In genomic region chr15:97786412-97787112, GRCm38 (mm10) we compare ENCODE assay signal across 10 mouse cellular contexts. TPM values are rescaled to one million over a fixed set of nuclear protein-coding genes. Genes with fewer than 3 reads are reported as not detected.
DNase-seq lines count a peak whose midpoint lies in the region; ATAC-seq and TF ChIP-seq lines count a peak whose summit lies in the region.
"Had no signal": no experiment of that assay in that cellular context is flagged by ENCODE, and none has a peak within 500 bp of the region (broad histone marks: within the 10 kb centered on the region; RNA-seq: fewer than 3 reads in every experiment).

No protein-coding gene starts in this region.

- H3K4me2 ChIP-seq in hindbrain, embryonic 11.5 days (replicated peaks; ENCODE audit: low read depth, low read length), result no peak overlapping the region
- peak overlapping the region; percentile 74 for H3K4me2 ChIP-seq in liver, embryonic 14.5 days (ENCODE audit: low read depth)
- H3K4me2 ChIP-seq in hindbrain, embryonic 16.5 days (ENCODE audit: low read length), result no peak overlapping the region
- H3K4me2 ChIP-seq: embryonic facial prominence, embryonic 13.5 days; lung, embryonic 15.5 days had no signal

- no peak for DNase-seq in hindbrain, embryonic 10.5 days (ENCODE audit: low spot score)
- no peak for DNase-seq in hindbrain, embryonic 11.5 days (ENCODE audit: low spot score)
- peak; percentile 35 for DNase-seq in CD4-positive helper T cell, adult 2 months (ENCODE audit: low read depth, low spot score)
- DNase-seq in liver, embryonic 14.5 days (ENCODE audit: low read depth in 3 of 3, low spot score in 3 of 3), result peak; percentile 76 to 81 (median 79)
- DNase-seq in B cell, adult 2 months, result no peak
- no peak for DNase-seq in embryo, embryonic 10 days (ENCODE audit: low spot score)

- WGBS in hindbrain, embryonic 10.5 days, result 77% methylated on average over 10 of the region's 10 CpGs
- 79% methylated on average over 10 of the region's 10 CpGs for WGBS in hindbrain, embryonic 11.5 days
- WGBS in bone marrow, adult 2 months, result 8% methylated on average over 10 of the region's 10 CpGs
- WGBS in liver, embryonic 14.5 days (ENCODE audit: insufficient replicate concordance), result 11% methylated on average over 10 of the region's 10 CpGs
- 76% methylated on average over 10 of the region's 10 CpGs for WGBS in hindbrain, embryonic 16.5 days

- peak; percentile 41 for TF ChIP-seq EP300 in liver, embryonic 14.5 days (IDR thresholded peaks at IDR 0.05; ENCODE audit: low read depth)

- H3K36me3 ChIP-seq in hindbrain, embryonic 10.5 days, result peaks cover 11% of the 10 kb centered on the region
- H3K36me3 ChIP-seq in hindbrain, embryonic 11.5 days (ENCODE audit: control insufficient read depth, insufficient read depth, low read length), result no peaks in the 10 kb centered on the region
- H3K36me3 ChIP-seq in liver, embryonic 14.5 days (replicated peaks; ENCODE audit: control insufficient read depth, insufficient read depth, low read depth), result peaks cover 4% of the 10 kb centered on the region; the same call in 1 of the 2 replicates
- H3K36me3 ChIP-seq in hindbrain, embryonic 16.5 days (ENCODE audit: control insufficient read depth, insufficient read depth, low read length), result no peaks in the 10 kb centered on the region

- H3K27ac ChIP-seq in hindbrain, embryonic 10.5 days, result 0 out of 2 replicates have a peak overlapping the region, but pooled peaks have one; percentile 45
- H3K27ac ChIP-seq in hindbrain, embryonic 11.5 days (ENCODE audit: low read depth, low read length), result no peak overlapping the region
- H3K27ac ChIP-seq in bone marrow, adult 2 months (ENCODE audit: control insufficient read depth, insufficient read depth, low read depth, low read length, poor library complexity), result peak overlapping the region; percentile 72
- peak overlapping the region; percentile 96 for H3K27ac ChIP-seq in liver, embryonic 14.5 days
- no peak overlapping the region for H3K27ac ChIP-seq in hindbrain, embryonic 16.5 days (ENCODE audit: low read depth, low read length)
- H3K27ac ChIP-seq: embryonic facial prominence, embryonic 13.5 days; lung, embryonic 15.5 days had no signal

- H3K4me3 ChIP-seq in hindbrain, embryonic 10.5 days, result no peak overlapping the region
- no peak overlapping the region for H3K4me3 ChIP-seq in hindbrain, embryonic 11.5 days (ENCODE audit: low read depth, low read length)
- H3K4me3 ChIP-seq in bone marrow, adult 2 months (replicated peaks; ENCODE audit: control insufficient read depth, low read depth, low read length), result peak overlapping the region; percentile 32
- H3K4me3 ChIP-seq in liver, embryonic 14.5 days (ENCODE audit: insufficient read depth in 1 of 2, low read depth in 2 of 2, low read length in 2 of 2), result peak overlapping the region; percentile 83 to 91
- H3K4me3 ChIP-seq in hindbrain, embryonic 16.5 days (ENCODE audit: low read length), result no peak overlapping the region
- H3K4me3 ChIP-seq: embryonic facial prominence, embryonic 13.5 days; lung, embryonic 15.5 days had no signal

- no peak; the same call in 1 of the 2 replicates for TF ChIP-seq POLR2A in bone marrow, adult 2 months (IDR thresholded peaks at IDR 0.05; ENCODE audit: borderline replicate concordance, control insufficient read depth, low read depth, low read length)

- TF ChIP-seq CTCF in bone marrow, adult 2 months (IDR thresholded peaks at IDR 0.05; ENCODE audit: control insufficient read depth, insufficient read depth, low read length), result no peak
- TF ChIP-seq CTCF in liver, embryonic 14.5 days (IDR thresholded peaks at IDR 0.05; ENCODE audit: low read depth), result no peak

- no peak for ATAC-seq in hindbrain, embryonic 11.5 days (ENCODE audit: low FRiP score)
- peak; percentile 2; the same call in 1 of the 2 replicates for ATAC-seq in liver, embryonic 14.5 days (ENCODE audit: insufficient read depth)
- ATAC-seq in hindbrain, embryonic 16.5 days, result no peak

- H3K9me3 ChIP-seq in hindbrain, embryonic 10.5 days, result no peaks in the 10 kb centered on the region
- H3K9me3 ChIP-seq in hindbrain, embryonic 11.5 days (ENCODE audit: control insufficient read depth, low read length), result no peaks in the 10 kb centered on the region
- no peaks in the 10 kb centered on the region for H3K9me3 ChIP-seq in liver, embryonic 14.5 days (ENCODE audit: control insufficient read depth, low read length)
- H3K9me3 ChIP-seq in hindbrain, embryonic 16.5 days (ENCODE audit: control insufficient read depth, low read length), result no peaks in the 10 kb centered on the region
- H3K9me3 ChIP-seq: embryonic facial prominence, embryonic 13.5 days; lung, embryonic 15.5 days had no signal

- H3K9ac ChIP-seq in hindbrain, embryonic 11.5 days (ENCODE audit: low read depth, low read length), result no peak overlapping the region
- peak overlapping the region; percentile 89 for H3K9ac ChIP-seq in liver, embryonic 14.5 days (replicated peaks)
- no peak overlapping the region for H3K9ac ChIP-seq in hindbrain, embryonic 16.5 days (ENCODE audit: low read depth, low read length)
- H3K9ac ChIP-seq: embryonic facial prominence, embryonic 13.5 days; lung, embryonic 15.5 days had no signal

- peaks cover 39% of the 10 kb centered on the region for H3K4me1 ChIP-seq in hindbrain, embryonic 10.5 days (replicated peaks)
- no peaks in the 10 kb centered on the region; the same call in none of the 2 replicates for H3K4me1 ChIP-seq in hindbrain, embryonic 11.5 days (replicated peaks; ENCODE audit: control insufficient read depth, insufficient read depth, low read length)
- H3K4me1 ChIP-seq in bone marrow, adult 2 months (ENCODE audit: control insufficient read depth, insufficient read depth, low read length), result peaks cover 8% of the 10 kb centered on the region
- peaks cover 25 to 35% of the 10 kb centered on the region in 2 experiments for H3K4me1 ChIP-seq in liver, embryonic 14.5 days (replicated peaks; ENCODE audit: control insufficient read depth in 2 of 2, insufficient read depth in 2 of 2, low read length in 1 of 2)
- peaks cover 33% of the 10 kb centered on the region for H3K4me1 ChIP-seq in hindbrain, embryonic 16.5 days (ENCODE audit: control insufficient read depth, insufficient read depth, low read depth, low read length)

- H3K27me3 ChIP-seq in hindbrain, embryonic 10.5 days (ENCODE audit: insufficient read depth, poor library complexity, severe bottlenecking), result peaks cover 27% of the 10 kb centered on the region
- peaks cover 4% of the 10 kb centered on the region for H3K27me3 ChIP-seq in hindbrain, embryonic 11.5 days (ENCODE audit: control insufficient read depth, insufficient read depth, low read length)
- H3K27me3 ChIP-seq in liver, embryonic 14.5 days (ENCODE audit: control insufficient read depth, insufficient read depth, low read length), result peaks cover 8% of the 10 kb centered on the region
- H3K27me3 ChIP-seq in hindbrain, embryonic 16.5 days (replicated peaks; ENCODE audit: control insufficient read depth, insufficient read depth, low read length), result no peaks in the 10 kb centered on the region

RNA-seq across cellular contexts. Expression of gene Slc48a1, which starts 8.2 kb away (rescaled TPM):
- 28.8 and 31.3 TPM in 2 replicates for polyA plus RNA-seq in hindbrain, embryonic 10.5 days (2016; fragmentation: Nextera tagmentation; extraction: Ambion mirVana)
- 28.1 and 28.4 TPM in 2 replicates for polyA plus RNA-seq in hindbrain, embryonic 11.5 days (2014; fragmentation: Nextera tagmentation; extraction: Ambion mirVana)
- 62.3 and 67.5 TPM in 2 replicates for polyA plus RNA-seq in bone marrow, adult 2 months (2011; ENCODE audit: insufficient read depth, insufficient read length, low replicate concordance, missing spikeins)
- polyA plus RNA-seq in liver, embryonic 14.5 days (2012; rRNA removed), result 35.0 and 47.8 TPM in 2 replicates
- 73.9 and 74.7 TPM in 2 replicates for polyA plus RNA-seq in liver, embryonic 14.5 days (2014; fragmentation: Nextera tagmentation; extraction: Ambion mirVana)
- polyA plus RNA-seq in hindbrain, embryonic 16.5 days (2015; fragmentation: Nextera tagmentation; extraction: Ambion mirVana), result 118 and 122 TPM in 2 replicates

RNA-seq across cellular contexts. Expression of gene Rapgef3, which starts 18.8 kb away (rescaled TPM):
- 6.2 and 6.7 TPM in 2 replicates for polyA plus RNA-seq in hindbrain, embryonic 10.5 days (2016; fragmentation: Nextera tagmentation; extraction: Ambion mirVana)
- 3.6 and 4.0 TPM in 2 replicates for polyA plus RNA-seq in hindbrain, embryonic 11.5 days (2014; fragmentation: Nextera tagmentation; extraction: Ambion mirVana)
- polyA plus RNA-seq in bone marrow, adult 2 months (2011; ENCODE audit: insufficient read depth, insufficient read length, low replicate concordance, missing spikeins), result 15.3 and 17.0 TPM in 2 replicates
- polyA plus RNA-seq in liver, embryonic 14.5 days (2012; rRNA removed), result 2.2 and 2.3 TPM in 2 replicates
- 0.84 and 0.95 TPM in 2 replicates for polyA plus RNA-seq in liver, embryonic 14.5 days (2014; fragmentation: Nextera tagmentation; extraction: Ambion mirVana)
- 17.8 and 18.4 TPM in 2 replicates for polyA plus RNA-seq in hindbrain, embryonic 16.5 days (2015; fragmentation: Nextera tagmentation; extraction: Ambion mirVana)

RNA-seq across cellular contexts. Expression of gene Endou, which starts 55.4 kb away (rescaled TPM):
- 0.07 and 0.08 TPM in 2 replicates for polyA plus RNA-seq in hindbrain, embryonic 10.5 days (2016; fragmentation: Nextera tagmentation; extraction: Ambion mirVana)
- polyA plus RNA-seq in hindbrain, embryonic 11.5 days (2014; fragmentation: Nextera tagmentation; extraction: Ambion mirVana), result 0.11 TPM in 1 of 2 replicates, not detected in the other
- polyA plus RNA-seq in bone marrow, adult 2 months (2011; ENCODE audit: insufficient read depth, insufficient read length, low replicate concordance, missing spikeins), result 2.3 and 7.3 TPM in 2 replicates
- 0.01 and 0.02 TPM in 2 replicates for polyA plus RNA-seq in liver, embryonic 14.5 days (2012; rRNA removed)
- not detected in 2 replicates for polyA plus RNA-seq in liver, embryonic 14.5 days (2014; fragmentation: Nextera tagmentation; extraction: Ambion mirVana)
- polyA plus RNA-seq in hindbrain, embryonic 16.5 days (2015; fragmentation: Nextera tagmentation; extraction: Ambion mirVana), result 0.14 and 0.41 TPM in 2 replicates

RNA-seq across cellular contexts. Expression of gene Hdac7, which starts 57.7 kb away (rescaled TPM):
- 25.7 and 32.7 TPM in 2 replicates for polyA plus RNA-seq in hindbrain, embryonic 10.5 days (2016; fragmentation: Nextera tagmentation; extraction: Ambion mirVana)
- polyA plus RNA-seq in hindbrain, embryonic 11.5 days (2014; fragmentation: Nextera tagmentation; extraction: Ambion mirVana), result 17.9 and 19.4 TPM in 2 replicates
- 34.1 and 37.8 TPM in 2 replicates for polyA plus RNA-seq in bone marrow, adult 2 months (2011; ENCODE audit: insufficient read depth, insufficient read length, low replicate concordance, missing spikeins)
- 8.6 and 11.3 TPM in 2 replicates for polyA plus RNA-seq in liver, embryonic 14.5 days (2012; rRNA removed)
- 4.7 and 6.6 TPM in 2 replicates for polyA plus RNA-seq in liver, embryonic 14.5 days (2014; fragmentation: Nextera tagmentation; extraction: Ambion mirVana)
- 25.2 and 27.4 TPM in 2 replicates for polyA plus RNA-seq in hindbrain, embryonic 16.5 days (2015; fragmentation: Nextera tagmentation; extraction: Ambion mirVana)

Comparison
In these comparisons a context has a peak if more than half of its experiments do, and no peak if none do; other contexts are left out.
1. H3K27ac ChIP-seq: peak in hindbrain, embryonic 10.5 days (single experiment), bone marrow, adult 2 months (single experiment) and liver, embryonic 14.5 days (single experiment); none in hindbrain, embryonic 11.5 days (single experiment) and hindbrain, embryonic 16.5 days (single experiment).
2. DNase-seq: peak in CD4-positive helper T cell, adult 2 months (single experiment) and liver, embryonic 14.5 days (3 of 3); none in hindbrain, embryonic 10.5 days (single experiment), hindbrain, embryonic 11.5 days (single experiment), B cell, adult 2 months (0 of 2) and embryo, embryonic 10 days (single experiment).
3. H3K4me3 ChIP-seq: peak in bone marrow, adult 2 months (single experiment) and liver, embryonic 14.5 days (2 of 2); none in hindbrain, embryonic 10.5 days (single experiment), hindbrain, embryonic 11.5 days (single experiment) and hindbrain, embryonic 16.5 days (single experiment).